Mouse (Mus musculus) embryonic fibroblast, embryonic 13.5 days (primary cell): Measurements from ENCODE around the gene Gm11634.

Source experiments
- CTCF ChIP-seq: IDR thresholded peaks from 2 replicates; pipeline ENCODE4 v1.5.1; 2011; ENCODE audit warnings: mild to moderate bottlenecking, control low read depth, low read length, moderate library complexity, borderline replicate concordance; ENCODE audit not compliant: insufficient read depth
- POLR2A ChIP-seq: IDR thresholded peaks from 2 replicates; pipeline ENCODE4 v1.6.1; 2011; ENCODE audit warnings: low read depth, mild to moderate bottlenecking, control low read depth, low read length, moderate library complexity

DNA sequence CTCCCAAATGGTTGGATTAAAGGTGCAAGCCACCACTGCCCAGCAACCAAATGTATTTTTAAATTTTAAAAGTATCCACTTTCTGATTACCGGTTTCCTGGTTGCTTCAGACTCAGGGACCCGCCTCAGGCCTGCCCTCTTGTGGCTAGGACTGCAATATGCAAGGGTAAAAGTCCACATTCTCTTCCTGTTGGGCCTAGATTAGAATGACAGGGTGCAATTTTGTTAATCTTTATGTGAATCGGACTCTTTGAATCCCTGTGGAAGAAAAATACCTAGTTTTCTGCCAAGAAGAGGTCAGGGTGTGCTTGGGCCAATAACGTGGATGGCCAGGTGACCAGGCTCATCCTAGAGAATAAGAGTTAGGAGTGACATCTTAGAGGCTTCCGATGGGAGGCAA lies 9.6 kb downstream of the Gm11634 start:
- TF ChIP-seq CTCF (peak; percentile 31; the same call in 1 of the 2 replicates), POLR2A (no peak)
